Mouse (Mus musculus) heart, adult 8-10 months (tissue): Measurements from ENCODE around the gene Msi1. TPM values are rescaled to one million over a fixed set of nuclear protein-coding genes. Genes with fewer than 3 reads are reported as not detected.
"Not testable (repeated sequence)": the region's sequence is repeated elsewhere in the genome, so short reads cannot be mapped to it uniquely, and the experiment has no call there.

Experiments
- DNase-seq: peaks from one replicate; pipeline ENCODE4 v3.0.0; 2022; ENCODE audit warnings: low spot score
- total RNA-seq, 4 experiments: library from RNA; stranded (reverse); gene quantifications; 2 replicates each; pipeline ENCODE4 v1.2.4; 2022

Gene Msi1
- total RNA-seq, 4 experiments from 2014 or later: 0.16 to 0.52 (median 0.25) TPM

DNA sequence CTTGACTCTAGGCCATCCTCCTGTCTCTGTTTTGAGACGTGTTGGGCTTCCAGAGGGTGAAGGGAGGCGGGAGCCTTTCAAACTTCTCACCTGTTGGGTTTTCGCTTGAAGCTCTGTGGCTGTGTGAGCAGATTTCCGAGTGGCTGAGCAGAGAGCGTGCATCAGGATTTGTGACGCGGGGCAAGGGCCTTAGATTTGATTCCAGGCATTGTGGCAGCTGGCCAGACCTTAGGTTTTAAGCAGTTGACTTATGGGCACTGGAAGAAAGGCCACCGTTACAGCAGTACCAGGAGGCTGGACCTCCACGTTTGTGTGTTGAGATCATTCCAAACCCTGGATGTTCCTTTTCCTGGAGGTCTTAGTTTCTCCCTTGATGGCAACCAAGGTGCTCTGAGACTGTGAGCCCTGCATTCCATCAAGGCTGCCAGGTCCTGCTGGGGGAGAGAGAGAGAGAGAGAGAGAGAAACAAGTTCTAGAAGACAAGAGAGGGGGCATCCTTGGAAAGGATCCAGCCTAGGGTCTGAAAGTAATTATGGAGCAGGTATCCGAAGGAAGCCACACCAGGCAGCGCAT is 5.0 kb downstream of the Msi1 start:
- no peak for DNase-seq

DNA sequence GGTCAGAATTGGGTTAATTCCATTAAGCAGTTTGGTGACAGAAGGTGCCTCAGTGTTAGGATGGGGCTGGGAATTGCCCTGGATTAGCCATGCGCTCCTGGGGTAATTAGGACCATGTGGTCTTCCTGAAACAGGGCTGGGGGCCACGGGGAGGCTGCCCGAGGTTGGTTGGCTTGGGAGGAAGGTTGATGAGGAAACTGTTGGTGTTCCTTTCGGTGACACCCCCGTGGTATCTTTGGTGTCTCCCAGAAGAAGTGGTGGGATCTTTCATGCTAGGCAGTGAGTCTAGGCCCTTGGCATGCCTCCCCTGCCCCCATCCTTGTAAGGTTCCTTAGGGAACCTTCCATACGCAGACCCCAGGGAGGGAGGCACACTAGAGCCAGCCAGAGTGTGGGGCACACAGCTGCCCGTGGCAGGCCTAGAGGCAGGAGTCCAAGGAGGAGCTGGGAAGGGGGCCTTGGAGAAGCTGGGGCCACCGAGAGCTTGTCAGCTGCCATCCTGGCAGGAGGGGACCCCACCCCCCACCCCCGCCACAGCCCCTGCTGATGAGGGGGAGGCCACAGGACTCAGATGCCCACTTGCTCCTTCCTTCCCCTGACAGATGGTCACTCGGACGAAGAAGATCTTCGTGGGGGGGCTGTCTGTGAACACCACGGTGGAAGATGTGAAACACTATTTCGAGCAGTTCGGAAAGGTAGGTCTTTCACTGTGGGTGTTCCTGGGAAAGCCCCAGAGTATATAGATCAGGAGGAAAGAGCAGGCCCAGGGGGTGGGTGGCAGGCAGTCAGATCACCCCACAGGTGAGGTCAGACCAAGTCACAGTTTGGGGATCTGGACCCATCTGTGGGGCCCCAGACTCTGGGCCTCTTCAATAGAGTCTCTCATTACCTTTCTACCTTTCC is 5.7 kb downstream of the Msi1 start:
- no peak for DNase-seq

DNA sequence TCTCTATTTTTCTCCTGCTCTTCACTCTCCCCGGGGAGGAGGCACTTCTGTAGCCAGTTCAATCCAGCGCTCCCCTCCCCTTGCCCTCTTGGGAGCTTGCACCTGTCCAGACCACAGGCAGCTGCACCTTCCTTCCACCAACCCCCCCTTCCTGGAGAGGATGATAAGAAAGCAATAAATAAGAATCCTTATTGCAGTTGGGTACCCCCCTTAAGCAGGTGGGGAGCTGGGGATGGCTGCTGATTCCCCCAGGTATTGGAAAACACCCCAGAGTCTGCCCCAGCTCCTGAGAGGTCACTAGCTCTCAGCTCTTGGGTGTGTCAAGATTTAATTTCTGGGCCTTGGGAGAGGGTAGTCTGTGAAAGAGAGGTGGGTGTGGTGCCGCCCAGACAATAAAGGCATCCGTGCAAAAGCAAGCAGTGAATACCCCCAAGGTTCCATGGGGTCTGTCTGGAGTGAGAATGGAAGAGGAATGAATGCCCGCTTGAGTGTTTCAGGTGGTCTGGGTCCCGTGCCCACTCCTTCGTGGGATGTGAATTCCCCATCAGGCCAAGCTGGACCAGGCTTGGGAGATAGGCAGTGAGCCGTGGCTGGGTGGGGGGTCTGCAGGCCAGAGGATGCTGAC is 6.5 kb downstream of the Msi1 start:
- DNase-seq: no peak

DNA sequence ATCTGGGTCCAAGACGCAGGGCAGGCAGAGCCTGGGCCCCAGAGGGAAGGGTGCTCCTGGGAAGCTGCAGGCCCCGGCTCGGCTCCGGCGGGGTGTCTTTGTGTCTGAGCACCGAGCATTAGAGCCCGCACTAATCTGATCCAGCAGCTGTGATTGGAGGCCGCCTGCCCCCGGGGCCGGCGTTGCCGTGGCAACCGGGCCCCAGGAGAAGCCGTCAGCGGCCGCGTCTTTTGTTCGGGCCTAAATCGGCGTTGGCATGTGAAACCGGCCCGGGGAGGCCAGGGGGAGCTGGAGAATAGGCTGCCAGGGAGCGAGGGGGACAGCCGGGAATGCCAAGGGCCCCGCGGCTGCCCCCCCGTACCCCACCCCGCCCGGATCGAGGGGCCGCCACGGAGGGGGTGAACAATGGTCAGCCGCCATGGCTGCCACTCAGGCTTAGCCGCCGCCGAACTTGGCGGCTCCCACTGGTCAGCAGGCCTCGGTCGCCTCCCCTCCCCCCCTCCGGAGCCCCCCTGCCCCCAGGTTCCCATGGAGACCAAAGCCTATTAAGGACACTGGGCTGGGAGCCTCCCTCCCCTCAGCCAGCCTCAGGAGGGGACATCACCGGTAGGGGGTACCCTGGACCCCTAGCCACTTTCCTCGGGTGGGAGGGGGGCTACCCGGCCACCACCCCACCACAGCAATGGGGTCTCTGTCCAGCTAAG is 7.2 kb downstream of the Msi1 start:
- peak; percentile 21 for DNase-seq

DNA sequence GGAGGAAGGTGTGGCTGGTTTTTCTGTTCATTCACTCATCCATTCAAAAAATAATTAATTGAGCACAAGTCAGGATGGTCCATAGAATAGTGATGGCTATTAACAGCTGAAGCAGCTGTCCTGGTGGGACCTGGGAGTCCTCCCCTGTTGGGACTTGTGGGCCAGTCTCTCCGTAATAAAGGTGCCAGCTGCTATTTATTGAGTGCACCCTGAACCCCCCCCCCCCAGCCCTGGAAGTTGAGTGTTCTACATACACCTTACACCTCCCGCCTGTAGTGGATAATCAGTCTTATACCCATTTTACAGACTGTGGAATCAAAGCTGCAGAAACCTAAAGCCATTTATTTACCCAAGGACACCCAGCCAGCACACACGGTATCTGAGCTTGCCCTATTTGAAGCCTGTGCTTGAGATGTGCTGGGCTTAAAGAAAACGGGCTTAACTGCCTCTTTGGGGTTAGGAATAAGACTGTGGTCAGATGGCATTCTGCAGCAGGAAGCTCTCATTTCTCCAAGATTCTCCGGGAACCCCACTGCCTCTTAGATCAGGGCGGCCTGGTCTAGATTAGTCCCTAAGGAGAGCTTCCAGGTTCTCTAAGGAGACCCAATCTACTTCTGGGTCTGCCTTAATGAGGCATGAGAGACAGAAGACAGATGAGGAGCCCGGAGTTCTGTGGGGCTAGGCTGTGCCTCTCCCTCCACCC is 8.0 kb downstream of the Msi1 start:
- no peak for DNase-seq

DNA sequence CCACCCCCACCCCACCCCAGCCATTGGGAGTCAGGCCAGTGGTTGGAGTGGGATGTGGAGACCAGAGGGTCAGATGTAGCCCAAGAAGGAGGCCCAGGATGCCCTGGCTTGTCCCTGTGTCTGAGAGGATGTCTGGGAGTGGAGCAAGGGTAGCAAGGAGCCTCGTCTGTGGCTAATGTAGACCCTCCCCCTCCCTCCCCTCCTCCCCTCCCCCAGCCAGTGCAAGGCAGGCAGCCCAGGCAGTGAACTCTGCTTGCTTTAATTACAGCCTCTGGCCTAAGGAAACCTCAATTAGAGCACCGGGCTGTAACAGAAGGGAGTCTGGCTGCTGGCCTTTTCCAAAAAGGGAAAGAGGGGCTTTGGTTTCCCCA is 8.5 kb downstream of the Msi1 start:
- no peak for DNase-seq

DNA sequence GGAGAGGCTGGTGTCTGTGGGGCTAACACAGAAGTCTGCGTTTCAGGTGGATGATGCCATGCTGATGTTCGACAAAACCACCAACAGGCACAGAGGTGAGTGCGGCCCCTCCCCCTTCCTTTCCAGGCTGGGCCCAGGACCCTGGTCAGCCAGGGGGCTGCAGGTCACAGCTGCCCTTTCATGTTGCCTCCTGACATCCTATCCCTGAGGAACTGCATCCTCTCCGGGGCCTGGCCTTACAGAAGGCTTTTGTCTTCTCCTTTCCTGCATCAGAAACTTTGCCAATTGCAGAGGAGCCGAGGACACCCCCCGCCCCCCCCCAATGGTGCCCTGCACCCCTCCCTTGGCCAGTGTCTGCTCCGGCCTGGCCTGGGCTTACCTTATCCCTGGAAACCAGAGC is 9.3 kb downstream of the Msi1 start:
- no peak for DNase-seq

DNA sequence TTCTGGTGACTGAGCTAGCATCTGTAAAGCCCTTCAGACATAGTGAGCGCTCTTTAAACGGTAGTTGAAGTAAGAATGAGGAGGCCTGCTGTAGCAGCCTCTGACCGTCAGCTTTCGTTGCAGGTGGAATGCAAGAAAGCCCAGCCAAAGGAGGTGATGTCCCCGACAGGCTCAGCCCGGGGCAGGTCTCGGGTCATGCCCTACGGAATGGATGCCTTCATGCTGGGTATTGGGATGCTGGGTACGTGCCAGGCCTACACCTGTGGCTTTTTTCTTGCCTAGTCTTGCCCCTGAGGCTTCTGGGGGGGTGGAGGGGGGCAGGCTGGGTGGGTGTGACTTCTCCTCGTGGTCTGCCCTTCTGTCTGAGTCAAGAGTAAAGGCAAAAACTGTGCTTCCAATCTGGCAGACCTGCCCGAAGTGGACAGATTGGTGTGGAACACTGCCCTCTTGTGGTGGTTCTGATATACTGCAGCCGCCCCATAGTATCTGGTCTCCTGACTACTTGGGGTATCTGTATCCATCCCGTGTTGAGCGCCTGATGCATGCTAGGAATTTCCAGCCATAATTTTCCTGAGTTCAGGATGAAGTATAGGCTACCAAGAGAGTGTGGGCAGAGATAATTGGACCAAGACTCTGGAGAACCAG is 11.9 kb downstream of the Msi1 start:
- DNase-seq: peak; percentile 63

DNA sequence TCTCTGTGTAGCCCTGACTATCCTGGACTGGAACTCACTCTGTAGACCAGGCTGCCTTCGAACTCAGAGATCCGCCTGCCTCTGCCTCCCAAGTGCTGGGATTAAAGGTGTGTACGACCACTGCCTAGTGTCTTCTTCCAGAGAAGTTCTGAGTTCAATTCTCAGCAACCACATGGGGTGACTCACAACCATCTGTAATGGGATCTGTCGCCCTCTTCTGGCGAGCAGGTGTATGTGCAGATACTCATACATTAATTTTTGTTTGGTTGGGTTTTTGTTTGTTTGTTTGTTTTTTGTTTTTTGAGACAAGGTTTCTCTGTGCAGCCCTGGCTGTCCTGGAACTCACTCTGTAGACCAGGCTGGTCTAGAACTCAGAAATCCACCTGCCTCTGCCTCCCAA is 13.3 kb downstream of the Msi1 start:
- not testable (repeated sequence) for DNase-seq

DNA sequence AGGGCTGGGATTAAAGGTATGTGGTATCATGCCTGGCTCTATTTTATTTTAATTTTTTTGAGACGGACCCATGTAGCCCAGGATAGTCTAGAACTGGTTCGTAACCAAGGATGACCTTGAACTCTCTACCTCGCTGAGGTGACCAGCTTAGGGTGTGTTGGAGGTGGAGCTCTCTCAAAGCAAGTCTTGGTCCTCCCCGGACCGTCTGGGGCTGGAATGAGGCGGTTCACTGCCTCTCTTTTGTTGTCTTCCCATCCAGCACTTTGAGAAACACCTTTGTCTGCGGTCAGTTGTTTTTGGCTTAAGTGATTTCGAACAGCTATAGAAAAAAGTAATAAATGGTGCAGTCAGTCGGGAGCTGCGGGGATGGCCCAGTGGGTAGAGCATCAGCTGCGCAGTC is 14.7 kb downstream of the Msi1 start:
- no peak for DNase-seq

DNA sequence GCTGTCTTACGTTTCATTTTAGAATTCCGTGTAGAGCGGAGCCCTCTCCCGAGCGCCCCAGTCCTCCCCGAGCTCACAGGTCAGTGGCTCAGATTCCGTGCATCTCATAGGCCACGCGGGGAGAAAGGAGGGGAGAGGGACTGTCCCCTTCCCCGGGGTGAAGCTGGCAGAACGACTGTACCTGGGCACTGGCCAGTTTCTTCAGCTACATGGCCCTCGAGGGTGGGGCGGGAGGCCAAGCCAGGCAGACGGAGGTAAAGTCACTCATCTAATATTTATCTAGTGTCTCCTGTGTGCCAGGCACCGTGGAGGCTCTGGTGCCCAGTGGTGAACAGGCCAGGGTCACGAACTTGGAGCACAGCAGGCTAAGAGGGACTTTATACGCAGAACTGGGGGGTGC is 17.7 kb downstream of the Msi1 start:
- DNase-seq: no peak

DNA sequence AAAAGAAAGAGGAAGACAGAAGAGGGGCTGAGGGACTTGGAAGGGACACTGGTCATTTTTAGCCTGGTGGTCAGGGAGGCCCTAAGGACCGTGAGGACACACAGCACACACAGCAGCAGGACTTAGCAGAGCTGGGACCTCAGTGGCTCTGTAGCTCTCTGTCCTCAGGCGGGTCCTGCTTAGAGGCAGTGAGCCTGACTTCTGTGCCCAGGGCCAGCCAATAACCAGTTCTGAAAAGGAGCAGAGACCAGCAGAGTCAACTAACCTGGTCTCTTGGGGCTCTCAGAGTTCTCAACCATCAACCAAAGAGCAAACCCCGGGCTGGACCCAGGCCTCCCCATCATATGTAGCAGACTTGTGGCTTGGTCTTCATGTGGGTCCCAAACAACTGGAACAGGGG is 19.8 kb downstream of the Msi1 start:
- DNase-seq: no peak

DNA sequence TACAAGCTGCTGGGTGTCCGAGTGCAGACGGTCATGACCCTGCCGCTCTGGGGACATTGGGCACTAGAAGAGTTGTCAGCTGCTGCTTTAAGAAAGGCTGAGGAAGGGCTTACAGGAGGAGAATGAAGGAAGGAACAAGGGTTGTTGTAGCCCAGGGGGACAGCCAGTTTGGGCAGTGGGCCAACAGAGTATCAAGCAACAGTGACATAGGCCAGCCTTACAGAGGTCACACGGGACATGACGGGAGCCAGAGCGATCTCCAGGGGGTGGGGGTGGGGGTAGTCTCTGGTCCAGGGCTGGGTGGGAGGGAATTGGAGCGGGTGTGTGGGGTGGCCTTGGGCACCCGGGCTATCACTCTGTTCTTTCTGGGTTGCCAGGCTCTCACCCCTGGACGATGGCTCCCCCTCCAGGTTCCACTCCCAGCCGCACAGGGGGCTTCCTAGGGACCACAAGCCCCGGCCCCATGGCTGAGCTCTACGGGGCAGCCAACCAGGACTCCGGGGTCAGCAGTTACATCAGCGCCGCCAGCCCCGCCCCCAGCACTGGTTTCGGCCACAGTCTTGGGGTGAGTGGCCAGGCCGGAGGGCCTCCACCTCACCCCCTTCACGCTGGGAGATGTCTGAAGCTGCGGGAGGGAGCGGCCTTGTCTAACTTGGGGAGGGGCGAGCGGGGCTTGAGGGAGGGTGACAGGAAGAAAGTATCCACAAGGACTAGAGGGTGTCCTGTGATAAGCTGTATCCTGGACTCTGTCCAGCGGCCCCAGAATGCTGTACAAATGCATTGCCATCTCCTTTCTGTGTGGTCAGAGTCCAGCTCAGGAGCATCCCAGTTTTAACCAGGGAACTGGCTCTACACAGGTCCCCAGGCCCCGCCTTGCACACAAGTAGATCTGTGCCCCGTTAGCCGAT is 21.3 kb downstream of the Msi1 start:
- no peak for DNase-seq

DNA sequence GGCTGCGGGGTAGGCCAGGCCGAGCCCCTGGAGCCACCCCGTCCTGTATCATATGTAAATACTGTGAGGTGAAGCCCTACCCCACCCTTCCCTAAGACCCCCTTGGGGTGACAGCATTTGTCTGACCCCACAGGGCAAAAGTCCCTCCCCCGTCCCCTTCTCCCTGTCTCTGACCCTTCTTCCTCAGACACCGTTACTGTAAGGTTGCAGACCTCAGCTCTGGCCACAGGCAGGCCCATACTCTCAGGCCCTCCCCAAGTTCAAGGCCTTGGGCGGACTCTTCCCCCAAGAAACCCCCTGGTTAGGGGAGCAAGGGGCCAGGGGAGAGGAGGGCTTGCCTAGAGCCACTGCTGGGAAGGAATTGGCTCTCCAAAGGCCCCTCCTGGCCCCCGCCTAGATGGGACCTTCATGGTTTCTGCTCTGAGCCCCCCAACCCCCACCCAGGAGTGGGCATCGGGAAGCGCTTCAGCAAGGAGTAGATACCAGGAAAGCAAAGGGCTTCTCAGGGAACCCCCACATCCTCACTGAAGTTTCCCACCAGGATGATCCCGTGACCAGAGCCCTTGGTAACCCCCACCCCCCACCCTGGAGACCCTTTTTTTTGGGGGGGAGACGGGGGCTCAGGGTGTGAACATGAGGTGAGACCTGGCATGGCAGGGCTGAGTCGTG is 25.2 kb downstream of the Msi1 start:
- no peak for DNase-seq

DNA sequence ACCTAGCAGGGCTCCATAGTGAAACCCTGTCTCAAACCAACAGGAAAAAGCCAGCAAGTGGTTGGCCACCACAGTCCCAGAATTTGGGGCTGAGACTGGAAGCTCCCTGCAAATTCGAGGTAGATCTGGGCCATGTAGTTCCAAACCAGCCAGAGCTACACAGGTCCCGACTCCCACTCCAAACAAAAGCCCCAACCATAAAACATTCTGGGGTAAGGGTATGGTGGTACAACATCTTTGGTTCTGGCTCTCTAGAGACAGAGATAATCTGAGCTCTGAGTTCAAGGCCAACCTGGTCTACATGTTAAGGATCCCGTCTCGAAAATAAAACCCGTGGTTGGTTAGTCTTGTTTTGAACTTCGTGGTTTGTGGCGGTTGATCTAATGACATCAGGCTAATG is 26.4 kb downstream of the Msi1 start:
- DNase-seq: no peak

DNA sequence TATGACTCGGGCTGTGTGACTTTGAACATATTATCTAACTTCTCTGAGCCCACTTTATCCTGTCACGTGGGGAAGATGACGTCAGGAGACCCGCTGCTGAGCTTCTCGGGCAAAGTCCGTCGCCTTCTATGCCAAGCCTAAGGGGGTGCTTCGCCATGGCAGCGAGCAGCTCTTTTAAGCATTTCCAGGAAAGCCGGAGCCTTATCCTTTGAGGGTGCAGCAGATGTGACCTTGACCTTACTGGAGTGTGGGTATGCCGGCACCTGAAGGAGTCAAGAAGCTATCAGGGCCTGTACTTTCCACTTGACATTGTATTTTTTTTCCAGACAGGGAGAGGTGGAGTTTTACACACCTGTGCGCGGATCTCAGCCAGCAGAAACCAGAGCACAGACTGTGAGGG is 29.5 kb downstream of the Msi1 start:
- DNase-seq: no peak

DNA sequence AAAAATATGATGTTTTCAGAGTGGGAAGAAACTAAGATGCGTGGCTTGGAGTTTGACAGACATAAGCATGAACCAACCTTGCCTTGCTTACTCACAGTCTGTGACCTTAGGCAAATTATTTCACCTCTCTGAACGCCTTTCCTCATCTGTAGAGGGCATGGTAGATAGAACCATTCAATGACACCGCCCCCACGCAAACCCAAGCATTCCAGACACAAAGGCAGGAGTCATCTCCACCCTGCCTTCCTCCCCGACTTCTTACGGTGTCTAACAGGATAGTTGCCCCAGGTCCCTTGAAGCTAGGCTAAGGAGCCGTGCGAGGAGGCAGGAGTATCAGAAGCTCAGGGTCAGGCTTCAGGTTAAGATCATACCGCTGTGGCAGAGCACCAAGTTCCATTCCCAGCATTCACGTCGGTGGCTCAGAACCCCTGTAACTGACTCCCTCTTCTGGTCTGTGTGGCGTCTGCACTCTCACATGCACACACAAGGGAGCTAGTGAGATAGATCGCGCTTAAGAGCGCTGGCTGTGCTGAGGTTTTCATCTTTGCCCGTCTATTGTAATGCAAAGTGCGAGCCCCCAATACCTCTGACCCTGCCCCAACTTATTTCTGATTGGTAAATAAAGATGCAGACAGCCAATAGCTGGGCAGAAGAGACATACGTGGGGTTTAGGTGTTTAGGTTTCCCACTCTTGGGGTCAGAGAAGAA is 35.2 kb downstream of the Msi1 start:
- DNase-seq: no peak

DNA sequence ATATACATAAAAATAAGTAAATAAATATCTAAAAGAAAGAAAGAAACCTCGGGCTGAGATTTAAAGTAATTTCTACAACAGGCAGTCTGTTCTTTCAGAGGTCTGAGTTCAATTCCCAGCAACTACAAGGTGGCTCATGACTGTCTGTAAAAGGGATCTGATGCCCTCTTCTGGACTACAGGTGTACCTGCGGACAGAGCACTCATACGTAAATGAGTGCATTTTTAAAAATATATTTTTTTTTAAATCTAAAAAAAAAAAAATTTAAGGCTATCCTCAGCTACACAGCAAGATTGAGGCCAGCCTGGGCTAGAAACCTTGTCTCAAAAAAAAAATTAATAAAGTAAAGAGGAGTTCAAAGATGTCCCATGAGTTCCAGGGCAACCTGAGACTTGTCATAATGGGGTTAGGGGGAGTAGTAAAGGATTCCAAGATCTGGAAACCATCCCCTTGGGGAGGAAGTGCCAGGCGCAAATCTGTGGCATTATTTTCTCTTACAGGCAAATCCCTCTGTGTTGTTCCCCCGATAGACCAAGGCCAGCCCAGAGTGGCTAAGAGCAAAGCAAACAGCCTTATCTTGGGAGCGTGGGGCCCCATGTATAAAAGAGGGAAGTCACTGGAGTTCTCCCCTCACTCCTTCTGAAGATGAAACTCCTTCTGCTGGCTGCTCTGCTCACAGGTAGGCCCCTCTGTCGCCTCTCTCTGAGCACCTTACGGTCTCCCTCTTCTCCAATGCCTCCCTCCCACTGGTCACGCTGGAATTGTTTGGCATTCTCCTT is 36.4 kb downstream of the Msi1 start, which contains the start of gene Pla2g1b:
Gene Pla2g1b (plus strand): TSS at position 621 of the 779 bp plus-strand sequence.
- DNase-seq: no peak
